ENCODE assay signal across 23 mouse cellular contexts in the genomic region with DNA sequence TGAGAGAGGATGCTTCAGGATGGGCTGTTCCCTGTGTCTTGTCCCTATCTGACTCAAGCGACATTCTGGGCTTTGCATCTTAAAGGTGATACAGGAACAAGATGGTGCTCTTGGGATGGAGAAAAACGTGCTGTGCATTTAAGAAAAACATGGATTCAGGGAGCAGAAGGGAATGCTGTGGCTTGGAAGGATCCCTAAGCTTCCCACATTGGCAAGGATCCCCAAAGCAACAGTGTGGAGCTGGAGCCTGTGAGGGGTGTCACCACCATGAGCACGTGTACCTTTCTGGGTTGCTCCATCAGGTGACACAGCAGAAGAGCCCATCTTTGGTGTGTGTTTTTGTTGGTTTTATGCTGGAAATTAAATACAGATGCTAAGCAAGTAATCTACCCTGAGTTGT.
"Had no signal": no experiment of that assay in that cellular context is flagged by ENCODE, and none has a peak within 500 bp of the region (broad histone marks: within the 10 kb centered on the region; RNA-seq: fewer than 3 reads in every experiment).

No protein-coding gene starts in this region.

- H3K4me1 ChIP-seq: heart, embryonic 10.5 days; heart, embryonic 12.5 days; hindbrain, embryonic 10.5 days; hindbrain, embryonic 12.5 days; intestine, embryonic 15.5 days; limb, embryonic 10.5 days; limb, embryonic 12.5 days; liver, embryonic 13.5 days; liver, embryonic 15.5 days had no signal

- H3K4me3 ChIP-seq: gastrocnemius, adult 2 months; heart, embryonic 10.5 days; heart, embryonic 12.5 days; hindbrain, embryonic 10.5 days; hindbrain, embryonic 12.5 days; intestine, embryonic 15.5 days; layer of hippocampus, adult 2 months; limb, embryonic 10.5 days; limb, embryonic 12.5 days; liver, embryonic 13.5 days; liver, embryonic 15.5 days had no signal

- DNase-seq: gastrocnemius, adult 2 months; gastrocnemius, postnatal 10 days; gastrocnemius, postnatal 25 days; heart, adult 18-20 months; heart, postnatal 10 days; heart, postnatal 4 days; kidney, adult 18-20 months; kidney, adult 8-10 months; kidney, postnatal 10 days; kidney, postnatal 25 days; kidney, postnatal 4 days; liver; liver, embryonic 13.5 days had no signal

- H3K27ac ChIP-seq: gastrocnemius, adult 2 months; heart, embryonic 10.5 days; hindbrain, embryonic 10.5 days; hindbrain, embryonic 12.5 days; hindbrain, embryonic 14.5 days; intestine, embryonic 15.5 days; layer of hippocampus, adult 2 months; limb, embryonic 10.5 days; limb, embryonic 12.5 days; liver, embryonic 13.5 days; liver, embryonic 15.5 days had no signal
